Mouse (Mus musculus) kidney, adult 2 months (tissue): Measurements from ENCODE around the gene St3gal4. TPM values are rescaled to one million over a fixed set of nuclear protein-coding genes. Genes with fewer than 3 reads are reported as not detected.
A peak's percentile ranks its signal among the peaks of the same experiment; 100 is the strongest.

Experiments used
- DNase-seq: peaks from one replicate; pipeline ENCODE4 v3.0.0; 2021
- H3K27ac ChIP-seq: fragments of 200-500 bp; 2 replicates; pipeline ENCODE4 v1.5.1; 2012; ENCODE audit warnings: low read depth, low read length, control low read depth, inconsistent platforms; ENCODE audit not compliant: insufficient read depth
- H3K27me3 ChIP-seq: fragments of 200-500 bp; replicated peaks from 2 replicates; pipeline ENCODE4 v1.6.1; 2012; ENCODE audit warnings: mild to moderate bottlenecking, moderate library complexity, low read length, inconsistent platforms; ENCODE audit not compliant: control insufficient read depth, insufficient read depth
- H3K36me3 ChIP-seq: fragments of 200-500 bp; 2 replicates; pipeline ENCODE4 v1.6.1; 2012; ENCODE audit warnings: mild to moderate bottlenecking, moderate library complexity, low read length, inconsistent platforms; ENCODE audit not compliant: control insufficient read depth, insufficient read depth
- H3K4me1 ChIP-seq: fragments of 200-500 bp; 2 replicates; pipeline ENCODE4 v1.6.1; 2011; ENCODE audit warnings: low read length; ENCODE audit not compliant: control insufficient read depth, insufficient read depth
- H3K4me3 ChIP-seq: fragments of 200-500 bp; 2 replicates; pipeline ENCODE4 v1.5.1; 2011; ENCODE audit warnings: mild to moderate bottlenecking, low read depth, low read length, control low read depth; ENCODE audit not compliant: insufficient read depth
- CTCF ChIP-seq: fragments of 200-500 bp; conservative IDR thresholded peaks from 2 replicates; pipeline ENCODE4 v1.5.1; 2011; ENCODE audit warnings: low read depth, mild to moderate bottlenecking, control low read depth, low read length, moderate library complexity, mixed read lengths; ENCODE audit not compliant: insufficient read depth, insufficient read length
- POLR2A ChIP-seq: fragments of 200-500 bp; IDR thresholded peaks from one replicate; pipeline ENCODE4 v1.6.1; 2011; ENCODE audit warnings: low read depth, low read length, control low read depth
- WGBS: fragments of 180-500 bp; shearing (Covaris S2); methylation state at CpG from one replicate; pipeline ENCODE4 v1.1.7; 2018; 5-methylcytosine and 5-hydroxymethylcytosine counted together
- polyA plus RNA-seq: library from polyadenylated mRNA; depleted of rRNA; stranded (reverse); fragments of >200 nt; gene quantifications from 2 replicates; pipeline ENCODE4 v1.2.3, GENCODE M21; 2012; rRNA removed

The St3gal4 gene
- 4.7 and 5.0 TPM in 2 replicates for polyA plus RNA-seq

- Histone ChIP-seq H3K4me1 (peaks cover 4% of the 10 kb centered on the region; the same call in 1 of the 2 replicates), H3K27ac (peak within 1 kb of the TSS; percentile 39; the same call in 1 of the 2 replicates), H3K4me3 (no peak within 1 kb of the TSS), H3K36me3 (no peaks in the 10 kb centered on the region), H3K27me3 (no peaks in the 10 kb centered on the region)
- no peak for TF ChIP-seq CTCF
- WGBS: 71% methylated on average over 6 of the region's 6 CpGs
- no peak for DNase-seq
Observed at GRCm38 (mm10) chr9:35119168-35119567, at the start of gene St3gal4. TSS of gene St3gal4 (minus strand) at chr9:35119268.

- Histone ChIP-seq H3K4me1 (peaks cover 26% of the 10 kb centered on the region), H3K36me3 (no peaks in the 10 kb centered on the region), H3K4me3 (no peak overlapping the region), H3K27me3 (no peaks in the 10 kb centered on the region), H3K27ac (peak overlapping the region; percentile 51)
- DNase-seq: peak; percentile 90
- TF ChIP-seq POLR2A: no peak
- TF ChIP-seq CTCF: no peak
- 42% methylated on average over 9 of the region's 9 CpGs for WGBS
Observed at GRCm38 (mm10) chr9:35166798-35167635, 47.9 kb upstream of the St3gal4 start.

- peaks cover 30% of the 10 kb centered on the region for H3K4me1 ChIP-seq
- peak overlapping the region; percentile 91 for H3K27ac ChIP-seq
- no peak overlapping the region for H3K4me3 ChIP-seq
- no peaks in the 10 kb centered on the region for H3K36me3 ChIP-seq
- WGBS: 6% methylated on average over 3 of the region's 3 CpGs
- H3K27me3 ChIP-seq: no peaks in the 10 kb centered on the region
- peak; percentile 75 for DNase-seq
- peak; percentile 50 for TF ChIP-seq CTCF
- no peak for TF ChIP-seq POLR2A
Observed at GRCm38 (mm10) chr9:35166144-35166797, 47.2 kb upstream of the St3gal4 start.

- no peaks in the 10 kb centered on the region for H3K36me3 ChIP-seq
- no peak overlapping the region for H3K4me3 ChIP-seq
- H3K4me1 ChIP-seq: peaks cover 30% of the 10 kb centered on the region
- no peak for TF ChIP-seq CTCF
- no peak for TF ChIP-seq POLR2A
- no peak for DNase-seq
- no peak overlapping the region for H3K27ac ChIP-seq
- H3K27me3 ChIP-seq: no peaks in the 10 kb centered on the region
- WGBS: 83% methylated on average over 5 of the region's 5 CpGs
Observed at GRCm38 (mm10) chr9:35164142-35164874, 45.2 kb upstream of the St3gal4 start.

- Histone ChIP-seq H3K36me3 (no peaks in the 10 kb centered on the region), H3K27ac (peak overlapping the region; percentile 19; the same call in 1 of the 2 replicates), H3K4me1 (peaks cover 36% of the 10 kb centered on the region), H3K27me3 (no peaks in the 10 kb centered on the region), H3K4me3 (no peak overlapping the region)
- WGBS: 51% methylated on average over 11 of the region's 11 CpGs
- TF ChIP-seq CTCF (no peak), POLR2A (no peak)
- peak; percentile 70 for DNase-seq
Observed at GRCm38 (mm10) chr9:35163011-35163690, 44.1 kb upstream of the St3gal4 start.

- peak; percentile 53 for DNase-seq
- H3K27ac ChIP-seq: peak overlapping the region; percentile 44; the same call in 1 of the 2 replicates
- H3K4me3 ChIP-seq: no peak overlapping the region
- WGBS: 44% methylated on average over 7 of the region's 7 CpGs
- TF ChIP-seq CTCF (no peak), POLR2A (no peak)
- no peaks in the 10 kb centered on the region for H3K27me3 ChIP-seq
- peaks cover 28% of the 10 kb centered on the region for H3K4me1 ChIP-seq
- H3K36me3 ChIP-seq: no peaks in the 10 kb centered on the region
Observed at GRCm38 (mm10) chr9:35161721-35162120, 42.7 kb upstream of the St3gal4 start.
